Mouse (Mus musculus): ENCODE results near the gene Hddc3. TPM values are rescaled to one million over a fixed set of nuclear protein-coding genes. Genes with fewer than 3 reads are reported as not detected.

The Hddc3 gene
- total RNA-seq, 4 experiments from 2014 or later, result 33.3 to 40.0 (median 35.9) TPM

GRCm38 (mm10) chr7:80398654-80399444 is 55.9 kb downstream of the Hddc3 start:
- no peak for DNase-seq (ENCODE audit: low spot score)

DNA sequence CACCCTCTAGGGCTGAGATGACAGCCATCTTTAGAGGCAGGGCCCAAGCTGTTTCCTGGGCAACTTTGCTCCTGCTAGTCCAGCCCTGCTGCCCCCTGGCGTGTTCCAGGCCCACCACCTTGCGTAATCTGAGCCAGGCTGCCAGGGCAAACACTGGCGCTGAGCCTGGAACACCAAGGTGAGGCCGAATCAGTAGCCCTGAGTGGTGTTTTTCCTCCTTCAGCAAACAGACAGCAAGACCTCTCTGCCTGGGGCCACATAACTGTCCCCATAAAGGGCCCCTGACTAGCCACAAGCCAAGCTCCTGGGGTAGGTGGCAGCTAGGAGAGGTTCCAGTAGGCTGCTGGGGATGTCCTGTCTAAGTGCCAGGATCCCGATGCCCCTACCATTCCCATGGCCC is 57.2 kb downstream of the Hddc3 start:
- peak; percentile 35 for DNase-seq (ENCODE audit: low spot score)

Other genes starting within 250 kb of the Hddc3 start
- gene Idh2, start 227.7 kb upstream of the Hddc3 start, total RNA-seq (2022), result 1,000 to 10,000 TPM; 2,287 to 2,565 (median 2,388) TPM
- gene Sema4b, start 156.3 kb upstream of the Hddc3 start, total RNA-seq (2022), result 10 to 100 TPM; 10.9 to 14.0 (median 11.7) TPM
- gene Cib1, start 110.3 kb upstream of the Hddc3 start, total RNA-seq (2022), result 10 to 100 TPM; 12.7 to 19.1 (median 16.5) TPM
- 1 to 10 TPM; 1.7 to 2.1 (median 2.0) TPM for gene Gdpgp1, start 110.2 kb upstream of the Hddc3 start, total RNA-seq (2022)
- gene Ttll13, start 96.7 kb upstream of the Hddc3 start, total RNA-seq (2022), result under 1 TPM; 0.19 to 0.72 (median 0.24) TPM
- gene Ngrn, start 81.9 kb upstream of the Hddc3 start, total RNA-seq (2022), result 10 to 100 TPM; 26.2 to 28.6 (median 27.2) TPM
- gene Vps33b, start 73.5 kb upstream of the Hddc3 start, total RNA-seq (2022), result 1 to 10 TPM; 5.6 to 9.0 (median 7.2) TPM
- gene Prc1, start 48.7 kb upstream of the Hddc3 start, total RNA-seq (2022), result 1 to 10 TPM in 3 of 4 experiments, under 1 TPM in 1; 0.72 to 3.1 (median 1.5) TPM
- gene Rccd1, start 18.6 kb upstream of the Hddc3 start, total RNA-seq (2022), result 1 to 10 TPM; 4.6 to 6.4 (median 5.3) TPM
- 10 to 100 TPM; 12.2 to 16.0 (median 15.2) TPM for gene Unc45a, start 2.1 kb upstream of the Hddc3 start, total RNA-seq (2022)
- gene Man2a2, start 28.3 kb downstream of the Hddc3 start, total RNA-seq (2022), result 10 to 100 TPM; 61.2 to 66.5 (median 62.8) TPM
- 10 to 100 TPM in 2 of 4 experiments, 1 to 10 TPM in 2; 6.4 to 13.5 (median 9.1) TPM for gene Fes, start 44.8 kb downstream of the Hddc3 start, total RNA-seq (2022)
- gene Furin, start 62.3 kb downstream of the Hddc3 start, total RNA-seq (2022), result 100 to 1,000 TPM in 2 of 4 experiments, 10 to 100 TPM in 2; 91.9 to 122 (median 99.2) TPM
- 1 to 10 TPM in 2 of 4 experiments, under 1 TPM in 2; 0.57 to 1.7 (median 1.2) TPM for gene Blm, start 192.0 kb downstream of the Hddc3 start, total RNA-seq (2022)